Mouse (Mus musculus): Measurements from ENCODE around the gene Atp2c1. TPM values are rescaled to one million over a fixed set of nuclear protein-coding genes. Genes with fewer than 3 reads are reported as not detected.

Gene Atp2c1
- polyA plus RNA-seq, 1 experiment, result 79.6 TPM

GRCm38 (mm10) chr9:105522063-105522462 lies 5.1 kb downstream of the Atp2c1 start:
- Histone ChIP-seq H3K9me3 (replicated peaks; ENCODE audit: control insufficient read depth, insufficient read depth, low read length, poor library complexity, severe bottlenecking) (no peaks in the 10 kb centered on the region), H3K27ac (ENCODE audit: insufficient read depth, low read length) (no peak overlapping the region), H3K27me3 (ENCODE audit: control insufficient read depth, insufficient read depth, low read length, poor library complexity, severe bottlenecking) (no peaks in the 10 kb centered on the region), H3K4me1 (ENCODE audit: control insufficient read depth, insufficient read depth, low read length) (no peaks in the 10 kb centered on the region), H3K9ac (ENCODE audit: low read depth, poor library complexity, severe bottlenecking) (no peak overlapping the region), H3K36me3 (ENCODE audit: control insufficient read depth, insufficient read depth, low read length, poor library complexity, severe bottlenecking) (no peaks in the 10 kb centered on the region), H3K4me3 (ENCODE audit: low read depth, low read length) (no peak overlapping the region)
- no peak for TF ChIP-seq EP300 (IDR thresholded peaks at IDR 0.05; ENCODE audit: insufficient read depth, low read depth, low read length)
- no peak for TF ChIP-seq POLR2A (IDR thresholded peaks at IDR 0.05; ENCODE audit: insufficient read depth, low read length)
- no peak for TF ChIP-seq CTCF (IDR thresholded peaks at IDR 0.05; ENCODE audit: low read depth, low read length)

GRCm38 (mm10) chr9:105520776-105521552 lies 6.2 kb downstream of the Atp2c1 start:
- no peak for TF ChIP-seq CTCF (IDR thresholded peaks at IDR 0.05; ENCODE audit: low read depth, low read length)
- no peak for TF ChIP-seq POLR2A (IDR thresholded peaks at IDR 0.05; ENCODE audit: insufficient read depth, low read length)
- TF ChIP-seq EP300 (IDR thresholded peaks at IDR 0.05; ENCODE audit: insufficient read depth, low read depth, low read length), result no peak
- H3K4me1 ChIP-seq (ENCODE audit: control insufficient read depth, insufficient read depth, low read length), result no peaks in the 10 kb centered on the region
- H3K36me3 ChIP-seq (ENCODE audit: control insufficient read depth, insufficient read depth, low read length, poor library complexity, severe bottlenecking), result no peaks in the 10 kb centered on the region
- H3K9ac ChIP-seq (ENCODE audit: low read depth, poor library complexity, severe bottlenecking), result no peak overlapping the region
- H3K27ac ChIP-seq (ENCODE audit: insufficient read depth, low read length), result no peak overlapping the region
- H3K27me3 ChIP-seq (ENCODE audit: control insufficient read depth, insufficient read depth, low read length, poor library complexity, severe bottlenecking), result no peaks in the 10 kb centered on the region
- no peak overlapping the region for H3K4me3 ChIP-seq (ENCODE audit: low read depth, low read length)
- no peaks in the 10 kb centered on the region for H3K9me3 ChIP-seq (replicated peaks; ENCODE audit: control insufficient read depth, insufficient read depth, low read length, poor library complexity, severe bottlenecking)

- Histone ChIP-seq H3K27ac (ENCODE audit: insufficient read depth, low read length) (no peak overlapping the region), H3K36me3 (ENCODE audit: control insufficient read depth, insufficient read depth, low read length, poor library complexity, severe bottlenecking) (no peaks in the 10 kb centered on the region), H3K4me3 (ENCODE audit: low read depth, low read length) (no peak overlapping the region), H3K9ac (ENCODE audit: low read depth, poor library complexity, severe bottlenecking) (no peak overlapping the region), H3K4me1 (ENCODE audit: control insufficient read depth, insufficient read depth, low read length) (no peaks in the 10 kb centered on the region), H3K27me3 (ENCODE audit: control insufficient read depth, insufficient read depth, low read length, poor library complexity, severe bottlenecking) (no peaks in the 10 kb centered on the region), H3K9me3 (replicated peaks; ENCODE audit: control insufficient read depth, insufficient read depth, low read length, poor library complexity, severe bottlenecking) (no peaks in the 10 kb centered on the region)
- TF ChIP-seq CTCF (IDR thresholded peaks at IDR 0.05; ENCODE audit: low read depth, low read length) (no peak), POLR2A (IDR thresholded peaks at IDR 0.05; ENCODE audit: insufficient read depth, low read length) (no peak), EP300 (IDR thresholded peaks at IDR 0.05; ENCODE audit: insufficient read depth, low read depth, low read length) (no peak)
These were observed 7.7 kb downstream of the Atp2c1 start for GRCm38 (mm10) chr9:105519278-105519883.

- TF ChIP-seq POLR2A (IDR thresholded peaks at IDR 0.05; ENCODE audit: insufficient read depth, low read length), result no peak
- no peak for TF ChIP-seq CTCF (IDR thresholded peaks at IDR 0.05; ENCODE audit: low read depth, low read length)
- no peak for TF ChIP-seq EP300 (IDR thresholded peaks at IDR 0.05; ENCODE audit: insufficient read depth, low read depth, low read length)
These were observed 23.4 kb downstream of the Atp2c1 start for GRCm38 (mm10) chr9:105503690-105504089.

GRCm38 (mm10) chr9:105502389-105502788 lies 24.7 kb downstream of the Atp2c1 start:
- Histone ChIP-seq H3K27me3 (ENCODE audit: control insufficient read depth, insufficient read depth, low read length, poor library complexity, severe bottlenecking) (no peaks in the 10 kb centered on the region), H3K4me3 (ENCODE audit: low read depth, low read length) (no peak overlapping the region), H3K9me3 (replicated peaks; ENCODE audit: control insufficient read depth, insufficient read depth, low read length, poor library complexity, severe bottlenecking) (no peaks in the 10 kb centered on the region), H3K4me1 (ENCODE audit: control insufficient read depth, insufficient read depth, low read length) (no peaks in the 10 kb centered on the region), H3K9ac (ENCODE audit: low read depth, poor library complexity, severe bottlenecking) (no peak overlapping the region), H3K36me3 (ENCODE audit: control insufficient read depth, insufficient read depth, low read length, poor library complexity, severe bottlenecking) (no peaks in the 10 kb centered on the region), H3K27ac (ENCODE audit: insufficient read depth, low read length) (no peak overlapping the region)
- TF ChIP-seq POLR2A (IDR thresholded peaks at IDR 0.05; ENCODE audit: insufficient read depth, low read length) (no peak), EP300 (IDR thresholded peaks at IDR 0.05; ENCODE audit: insufficient read depth, low read depth, low read length) (no peak), CTCF (IDR thresholded peaks at IDR 0.05; ENCODE audit: low read depth, low read length) (no peak)

More at GRCm38 (mm10) chr9:105503690-105504089, 23.4 kb downstream of the Atp2c1 start:
- no peak overlapping the region for H3K4me3 ChIP-seq (ENCODE audit: low read depth, low read length)
- no peaks in the 10 kb centered on the region for H3K36me3 ChIP-seq (ENCODE audit: control insufficient read depth, insufficient read depth, low read length, poor library complexity, severe bottlenecking)
- no peaks in the 10 kb centered on the region for H3K9me3 ChIP-seq (replicated peaks; ENCODE audit: control insufficient read depth, insufficient read depth, low read length, poor library complexity, severe bottlenecking)
- H3K27me3 ChIP-seq (ENCODE audit: control insufficient read depth, insufficient read depth, low read length, poor library complexity, severe bottlenecking), result no peaks in the 10 kb centered on the region
- H3K27ac ChIP-seq (ENCODE audit: insufficient read depth, low read length), result no peak overlapping the region
- no peak overlapping the region for H3K9ac ChIP-seq (ENCODE audit: low read depth, poor library complexity, severe bottlenecking)
- H3K4me1 ChIP-seq (ENCODE audit: control insufficient read depth, insufficient read depth, low read length), result no peaks in the 10 kb centered on the region
